ENCODE assay signal across 9 mouse cellular contexts in the genomic region with DNA sequence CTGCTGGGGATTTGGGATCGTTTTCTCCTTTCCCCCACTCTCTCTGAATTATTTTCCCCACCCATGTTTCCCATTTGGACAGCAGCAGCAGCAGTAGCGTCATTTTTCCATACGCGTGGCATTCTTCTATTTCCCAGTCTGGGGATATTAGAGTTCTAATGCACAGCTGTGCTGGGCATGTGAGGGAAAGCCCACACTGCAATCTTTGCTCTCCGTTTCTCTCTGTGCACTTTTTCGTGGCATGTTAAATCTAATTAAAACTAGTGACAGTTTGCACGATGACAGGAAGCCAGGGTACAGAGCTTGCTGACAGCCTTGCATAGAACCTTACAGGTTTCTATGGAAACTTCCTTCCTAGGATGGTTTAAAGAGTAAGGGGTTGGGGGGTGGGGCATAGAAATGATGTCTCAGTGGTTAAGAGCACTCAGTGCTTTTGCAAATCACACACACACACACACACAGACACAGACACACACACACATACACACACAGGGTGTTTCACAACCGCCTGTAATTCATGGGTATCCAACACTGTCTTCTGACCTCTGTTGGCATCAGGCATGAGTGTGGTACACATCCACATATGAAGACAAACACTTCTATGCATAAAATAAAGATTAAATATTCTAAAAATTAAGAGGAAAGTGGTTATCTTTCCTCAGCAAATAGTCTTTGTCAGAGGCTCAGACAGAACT. TPM values are rescaled to one million over a fixed set of nuclear protein-coding genes. Genes with fewer than 3 reads are reported as not detected.
DNase-seq lines count a peak whose midpoint lies in the region; ATAC-seq lines count a peak whose summit lies in the region.
"Had no signal": no experiment of that assay in that cellular context is flagged by ENCODE, and none has a peak within 500 bp of the region (broad histone marks: within the 10 kb centered on the region; RNA-seq: fewer than 3 reads in every experiment).

No protein-coding gene starts in this region.

- 38% methylated on average over 8 of the region's 8 CpGs for WGBS in lung, embryonic 16.5 days
- WGBS in heart, embryonic 16.5 days: 28% methylated on average over 8 of the region's 8 CpGs
- WGBS in neural tube, embryonic 13.5 days: 61% methylated on average over 8 of the region's 8 CpGs

- H3K9me3 ChIP-seq in lung, embryonic 16.5 days (ENCODE audit: control insufficient read depth, low read length): no peaks in the 10 kb centered on the region
- no peaks in the 10 kb centered on the region for H3K9me3 ChIP-seq in heart, embryonic 16.5 days (replicated peaks; ENCODE audit: control insufficient read depth, low read length)
- H3K9me3 ChIP-seq in neural tube, embryonic 13.5 days: no peaks in the 10 kb centered on the region

- DNase-seq in gastrocnemius, adult 18-20 months (ENCODE audit: low spot score): peak; percentile 11
- DNase-seq in gastrocnemius, postnatal 25 days: no peak
- no peak for DNase-seq in lung, postnatal 14 days
- no peak for DNase-seq in adrenal gland, postnatal 36 days
- DNase-seq: left cerebral cortex, postnatal 4 days had no signal

- no peaks in the 10 kb centered on the region for H3K27me3 ChIP-seq in lung, embryonic 16.5 days (ENCODE audit: control insufficient read depth, insufficient read depth, low read depth, low read length)
- H3K27me3 ChIP-seq in heart, embryonic 16.5 days (ENCODE audit: control insufficient read depth, insufficient read depth, low read length): no peaks in the 10 kb centered on the region
- H3K27me3 ChIP-seq in neural tube, embryonic 13.5 days: no peaks in the 10 kb centered on the region

- peaks cover 14% of the 10 kb centered on the region for H3K4me1 ChIP-seq in lung, embryonic 16.5 days (replicated peaks; ENCODE audit: control insufficient read depth, insufficient read depth, low read length)
- peaks cover 12% of the 10 kb centered on the region for H3K4me1 ChIP-seq in heart, embryonic 16.5 days (ENCODE audit: control insufficient read depth, insufficient read depth, low read length)
- H3K4me1 ChIP-seq in neural tube, embryonic 13.5 days (replicated peaks): peaks cover 19% of the 10 kb centered on the region

- no peak for ATAC-seq in lung, embryonic 16.5 days (ENCODE audit: low read depth)
- ATAC-seq in heart, embryonic 16.5 days (replicated peaks; ENCODE audit: extremely low read depth, insufficient read depth, low FRiP score): no peak; the same call in 1 of the 2 replicates
- ATAC-seq in neural tube, embryonic 13.5 days (ENCODE audit: low read depth): no peak
- no peak for ATAC-seq in granulocyte monocyte progenitor cell, adult 5-6 weeks (replicated peaks; ENCODE audit: poor library complexity, severe bottlenecking)

- H3K4me2 ChIP-seq in lung, embryonic 16.5 days (ENCODE audit: low read depth, low read length): peak overlapping the region; percentile 55
- peak overlapping the region; percentile 83 for H3K4me2 ChIP-seq in heart, embryonic 16.5 days (ENCODE audit: low read depth, low read length)
- peak overlapping the region; percentile 48 for H3K4me2 ChIP-seq in neural tube, embryonic 13.5 days

- peak overlapping the region; percentile 63 for H3K9ac ChIP-seq in lung, embryonic 16.5 days (ENCODE audit: low read length)
- peak overlapping the region; percentile 88 for H3K9ac ChIP-seq in heart, embryonic 16.5 days (ENCODE audit: low read length)
- no peak overlapping the region for H3K9ac ChIP-seq in neural tube, embryonic 13.5 days

- H3K27ac ChIP-seq in lung, embryonic 16.5 days (ENCODE audit: low read length): peak overlapping the region; percentile 18
- H3K27ac ChIP-seq in heart, embryonic 16.5 days (ENCODE audit: low read length): peak overlapping the region; percentile 96
- H3K27ac ChIP-seq in neural tube, embryonic 13.5 days (replicated peaks): no peak overlapping the region

- H3K4me3 ChIP-seq in lung, embryonic 16.5 days (ENCODE audit: low read length): peak overlapping the region; percentile 55
- peak overlapping the region; percentile 73 for H3K4me3 ChIP-seq in heart, embryonic 16.5 days (ENCODE audit: low read length)
- peak overlapping the region; percentile 30 for H3K4me3 ChIP-seq in neural tube, embryonic 13.5 days

- H3K36me3 ChIP-seq in lung, embryonic 16.5 days (ENCODE audit: control insufficient read depth, insufficient read depth, low read length): no peaks in the 10 kb centered on the region
- 0 out of 2 replicates have a peak, but pooled peaks cover 4% of the 10 kb centered on the region for H3K36me3 ChIP-seq in heart, embryonic 16.5 days (ENCODE audit: control insufficient read depth, insufficient read depth)
- H3K36me3 ChIP-seq in neural tube, embryonic 13.5 days: no peaks in the 10 kb centered on the region

RNA-seq across cellular contexts. Expression of gene Fam198b, which starts 3.0 kb away (rescaled TPM):
- total RNA-seq in gastrocnemius, adult 18-20 months (2021): 1 to 10 TPM; 4.4 to 5.4 TPM
- total RNA-seq in gastrocnemius, postnatal 25 days (2021): 10 to 100 TPM; 10.2 to 13.3 TPM
- polyA plus RNA-seq in lung, embryonic 16.5 days (2015; fragmentation: Nextera tagmentation; extraction: Ambion mirVana): 31.0 and 32.9 TPM in 2 replicates
- polyA plus RNA-seq in heart, embryonic 16.5 days (2015; fragmentation: Nextera tagmentation; extraction: Ambion mirVana): 61.6 and 61.7 TPM in 2 replicates
- polyA plus RNA-seq in neural tube, embryonic 13.5 days (2015; fragmentation: Nextera tagmentation; extraction: Ambion mirVana): 7.2 and 7.8 TPM in 2 replicates
- total RNA-seq in adrenal gland, postnatal 36 days (2021): 10 to 100 TPM; 10.6 to 31.6 TPM
- total RNA-seq in granulocyte monocyte progenitor cell, adult 5-6 weeks (2014; fragmentation: Nextera tagmentation): 0.13 and 0.24 TPM in 2 replicates
- total RNA-seq in granulocyte monocyte progenitor cell, adult 5-6 weeks (2017): 0.04 and 0.05 TPM in 2 replicates

RNA-seq across cellular contexts. Expression of gene Tmem144, which starts 34.7 kb away (rescaled TPM):
- 1 to 10 TPM in 1 of 2 experiments, under 1 TPM in 1; 0.69 to 1.4 TPM for total RNA-seq in gastrocnemius, adult 18-20 months (2021)
- total RNA-seq in gastrocnemius, postnatal 25 days (2021): 1 to 10 TPM; 1.3 to 3.4 TPM
- 4.9 and 5.2 TPM in 2 replicates for polyA plus RNA-seq in lung, embryonic 16.5 days (2015; fragmentation: Nextera tagmentation; extraction: Ambion mirVana)
- polyA plus RNA-seq in heart, embryonic 16.5 days (2015; fragmentation: Nextera tagmentation; extraction: Ambion mirVana): 10.5 and 11.3 TPM in 2 replicates
- polyA plus RNA-seq in neural tube, embryonic 13.5 days (2015; fragmentation: Nextera tagmentation; extraction: Ambion mirVana): 1.2 and 1.6 TPM in 2 replicates
- 10 to 100 TPM; 14.0 to 16.4 TPM for total RNA-seq in adrenal gland, postnatal 36 days (2021)
- 2.8 and 3.0 TPM in 2 replicates for total RNA-seq in granulocyte monocyte progenitor cell, adult 5-6 weeks (2014; fragmentation: Nextera tagmentation)
- total RNA-seq in granulocyte monocyte progenitor cell, adult 5-6 weeks (2017): 2.7 and 2.8 TPM in 2 replicates

Comparison
In these comparisons a context has a peak if more than half of its experiments do, and no peak if none do; other contexts are left out.
1. RNA of gene Fam198b, which starts 3.0 kb away (total RNA-seq): 10.6 to 31.6 TPM in adrenal gland, postnatal 36 days, 10.2 to 13.3 TPM in gastrocnemius, postnatal 25 days and 4.4 to 5.4 TPM in gastrocnemius, adult 18-20 months; 0.04 to 0.24 TPM in granulocyte monocyte progenitor cell, adult 5-6 weeks; every median in the first group is over 4 times any median in the second.
2. Peak in every context shown above with its lines, with median percentiles within 50 percentile points of each other: H3K4me2 ChIP-seq and H3K4me3 ChIP-seq.